Mouse (Mus musculus) adrenal gland, postnatal 14 days (tissue): Measurements from ENCODE around the gene 4931409K22Rik. TPM values are rescaled to one million over a fixed set of nuclear protein-coding genes. Genes with fewer than 3 reads are reported as not detected.

Source experiments
- DNase-seq: peaks from one replicate; pipeline ENCODE4 v3.0.0; 2021; ENCODE audit warnings: mixed read lengths
- total RNA-seq: library from RNA; stranded (reverse); gene quantifications from 2 replicates; pipeline ENCODE4 v1.2.3, GENCODE M21; 2021

4931409K22Rik gene
- total RNA-seq, 1 experiment from 2014 or later = not detected

DNA sequence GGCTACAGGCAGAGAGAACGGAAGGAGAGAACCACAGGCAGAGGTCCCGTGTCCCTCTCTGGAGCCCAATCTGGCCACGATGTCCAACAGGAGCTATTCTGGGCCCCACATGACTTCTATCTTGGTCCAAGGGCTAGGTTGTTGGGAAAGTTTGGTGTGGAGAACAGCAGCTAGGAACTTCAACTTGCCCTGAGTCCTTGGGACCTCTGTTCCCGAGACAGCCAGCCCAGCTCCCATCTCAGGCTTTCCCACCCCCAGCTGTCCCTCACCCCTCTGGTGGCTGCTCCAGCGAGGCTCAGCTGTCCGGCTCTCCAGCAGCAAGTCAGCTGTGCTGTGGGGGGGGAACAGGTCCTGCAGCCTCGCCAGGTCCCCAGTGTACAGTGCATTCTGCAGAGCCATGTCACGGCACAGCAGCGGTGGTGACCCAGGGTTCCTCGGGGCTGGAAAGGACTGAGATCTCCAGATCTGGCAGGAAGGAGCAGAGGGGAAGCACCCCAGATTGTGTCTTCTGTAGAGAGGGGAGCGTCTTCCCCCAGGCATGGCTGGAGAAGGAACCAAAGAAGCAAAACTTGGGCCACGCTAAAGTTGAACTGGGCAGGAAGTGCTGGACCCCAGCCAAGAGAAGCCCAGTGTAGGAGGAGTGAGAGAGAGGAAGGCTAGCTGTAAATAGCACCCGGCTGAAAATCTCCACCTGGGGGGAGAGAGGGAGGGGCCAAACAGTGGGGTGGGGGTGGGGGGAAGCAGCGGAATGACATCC is 16.0 kb downstream of the 4931409K22Rik start, which contains the start of gene Asb10:
TSS of gene Asb10 (minus strand) at position 592 of the 757 bp plus-strand sequence.
- peak; percentile 74 for DNase-seq

DNA sequence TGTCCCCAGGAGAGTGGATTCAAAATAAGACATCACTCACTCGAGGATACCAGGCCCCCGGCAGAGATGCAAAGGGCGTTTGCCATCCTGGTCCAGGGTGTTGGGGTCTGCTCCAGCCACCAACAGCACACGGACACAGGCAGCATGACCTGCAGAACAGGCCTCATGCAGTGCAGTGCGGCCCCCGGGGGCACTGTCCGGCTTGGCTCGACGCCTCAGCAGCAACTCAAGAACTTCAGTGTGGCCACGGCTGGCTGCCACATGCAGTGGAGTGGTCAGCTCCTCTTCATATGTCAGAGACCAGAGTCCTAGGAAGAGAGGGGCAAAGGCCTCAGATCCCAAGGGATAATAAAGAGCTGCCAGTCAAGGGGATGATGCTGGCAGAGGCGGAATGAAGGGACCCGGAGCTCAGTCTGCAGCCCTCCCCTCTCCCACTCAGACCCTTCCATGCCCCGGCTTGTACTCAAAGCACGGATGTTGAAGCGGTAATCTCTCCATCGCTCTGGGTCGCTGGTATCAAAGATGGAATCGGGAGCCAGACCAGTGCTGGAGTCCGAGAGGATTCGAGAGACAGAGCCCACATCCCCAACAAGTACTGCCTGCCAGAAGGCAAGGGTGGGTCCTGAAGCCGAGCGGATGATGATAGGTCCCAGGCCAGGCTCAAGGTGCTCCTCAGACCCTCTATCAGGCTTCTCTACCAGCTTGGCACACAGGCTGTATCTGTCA is 16.9 kb downstream of the 4931409K22Rik start:
- DNase-seq = no peak

DNA sequence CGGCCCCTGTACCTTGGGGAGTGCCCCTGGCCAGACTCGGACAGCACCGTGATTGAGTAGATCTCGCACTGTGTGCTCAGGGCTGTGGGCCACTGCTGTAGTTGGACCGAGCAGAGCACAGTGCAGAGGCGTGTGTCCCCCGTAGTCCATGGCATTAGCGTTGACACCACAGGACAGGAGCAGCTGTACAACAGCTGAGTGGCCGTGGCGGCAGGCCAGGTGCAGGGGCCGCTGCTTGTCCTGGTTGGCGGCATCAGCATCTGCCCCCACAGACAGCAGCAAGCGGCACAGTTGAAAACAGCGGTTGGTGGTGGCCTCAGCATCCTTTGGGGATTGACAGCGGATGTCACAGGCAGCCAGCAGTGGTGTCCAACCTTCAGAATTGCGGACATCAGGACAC is 19.0 kb downstream of the 4931409K22Rik start:
- peak; percentile 20 for DNase-seq

DNA sequence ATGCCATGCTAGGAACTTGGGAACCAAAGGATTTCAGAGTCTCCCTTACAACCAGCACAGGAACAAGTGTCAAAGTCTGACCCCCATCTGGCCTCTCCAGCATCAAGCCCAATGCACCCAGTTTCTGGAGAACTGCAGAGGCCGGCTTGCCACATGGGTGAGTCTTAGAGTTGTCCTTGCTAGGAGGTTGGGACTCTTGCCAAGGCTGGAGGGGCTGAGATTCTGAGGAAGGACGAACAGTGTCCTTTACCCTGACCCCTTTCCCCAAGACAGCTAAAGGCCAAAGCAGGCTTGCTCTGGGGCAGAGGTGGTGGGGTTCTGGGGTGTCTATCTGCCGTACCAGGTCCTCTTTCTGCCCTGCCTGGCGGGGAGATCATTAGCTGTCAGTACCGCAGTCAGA is 20.1 kb downstream of the 4931409K22Rik start:
- peak; percentile 73 for DNase-seq

DNA sequence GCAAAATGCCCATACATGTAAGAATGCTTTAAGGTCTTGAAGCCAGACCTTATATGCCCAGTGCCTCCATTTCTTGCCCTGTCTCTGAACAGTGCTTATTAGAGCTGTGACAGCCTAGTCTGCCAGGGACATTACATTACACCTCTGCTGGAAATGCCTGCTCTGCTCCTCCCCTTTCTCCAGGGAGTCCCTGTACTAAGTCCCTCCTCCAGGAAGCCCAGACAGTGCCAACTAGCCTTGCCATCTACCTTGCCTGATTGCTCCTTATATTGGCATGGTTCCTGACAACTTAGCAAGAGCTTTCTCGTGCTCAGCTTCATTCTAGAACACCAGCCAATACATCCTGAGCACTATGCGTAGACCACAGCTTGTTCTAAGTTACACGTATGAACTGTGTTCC is 20.9 kb downstream of the 4931409K22Rik start:
- peak; percentile 27 for DNase-seq

DNA sequence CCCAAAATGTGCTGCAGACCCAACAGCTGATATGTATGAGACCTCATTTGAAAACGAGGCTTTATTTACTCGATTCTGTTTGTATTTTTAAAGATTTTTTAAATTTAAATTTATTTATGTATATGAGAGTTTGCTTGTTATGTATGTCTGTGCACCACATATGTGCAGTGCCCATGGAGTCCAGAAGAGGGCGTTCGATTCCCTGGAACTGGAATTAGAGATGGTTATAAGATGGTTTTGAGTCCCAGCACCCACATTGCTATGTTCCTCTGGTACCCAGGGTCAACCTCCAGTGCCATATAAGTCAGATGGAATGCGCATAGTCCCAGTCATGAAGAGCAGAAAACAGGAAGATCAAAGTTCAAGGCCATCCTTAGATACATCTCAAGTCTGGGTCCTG is 22.3 kb downstream of the 4931409K22Rik start:
- peak; percentile 25 for DNase-seq

DNA sequence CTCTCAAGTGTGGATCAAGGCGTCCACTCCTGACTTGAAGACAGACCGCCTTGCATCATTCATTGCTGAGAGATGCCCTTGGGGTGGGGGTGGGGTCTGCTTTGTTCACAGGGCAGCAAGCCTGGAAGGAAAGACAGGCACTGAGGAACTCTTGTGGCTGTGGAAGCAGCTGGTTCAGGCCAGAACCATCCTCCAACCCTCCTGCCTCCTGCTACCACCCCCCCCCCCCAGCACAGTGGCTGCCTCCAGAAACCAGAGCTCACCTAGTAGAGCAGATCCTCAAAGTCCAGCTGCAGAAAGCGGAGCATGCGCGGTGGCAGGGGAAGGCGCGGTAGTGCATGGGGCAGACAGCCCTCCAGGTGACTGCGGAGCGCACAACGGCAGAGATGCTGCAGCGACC is 23.2 kb downstream of the 4931409K22Rik start:
- no peak for DNase-seq

DNA sequence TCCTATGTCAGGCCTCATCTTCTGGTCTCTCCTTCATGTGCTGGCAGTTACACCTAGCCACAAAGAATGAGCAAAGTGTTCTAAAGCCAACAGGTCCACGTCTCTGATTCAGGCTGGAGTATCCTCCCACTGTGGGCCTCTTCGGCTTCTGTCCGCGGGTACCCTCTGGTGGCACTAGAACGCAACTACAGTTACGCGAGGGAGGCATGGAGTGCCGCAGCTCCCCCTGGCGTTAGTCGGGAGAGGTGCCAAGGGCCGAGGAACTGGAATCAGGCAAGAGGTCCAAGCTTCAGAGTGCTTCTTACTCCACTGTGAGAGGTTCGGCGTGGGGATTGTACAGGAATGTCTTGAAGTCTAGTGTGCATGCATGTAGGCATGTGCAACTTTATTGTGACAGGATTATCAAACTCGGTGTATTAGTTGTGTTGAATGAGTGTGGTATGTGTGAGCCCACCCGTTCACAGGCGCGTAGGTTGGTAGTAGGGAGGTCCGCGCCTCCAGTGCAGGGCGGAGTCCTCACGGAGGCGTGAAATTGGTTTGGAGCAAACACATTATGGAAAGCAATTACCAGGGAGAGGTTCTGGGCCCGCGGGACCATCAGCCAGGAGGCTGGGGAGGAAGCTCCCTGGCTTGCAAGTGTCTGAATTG is 26.4 kb downstream of the 4931409K22Rik start:
- DNase-seq = peak; percentile 95

DNA sequence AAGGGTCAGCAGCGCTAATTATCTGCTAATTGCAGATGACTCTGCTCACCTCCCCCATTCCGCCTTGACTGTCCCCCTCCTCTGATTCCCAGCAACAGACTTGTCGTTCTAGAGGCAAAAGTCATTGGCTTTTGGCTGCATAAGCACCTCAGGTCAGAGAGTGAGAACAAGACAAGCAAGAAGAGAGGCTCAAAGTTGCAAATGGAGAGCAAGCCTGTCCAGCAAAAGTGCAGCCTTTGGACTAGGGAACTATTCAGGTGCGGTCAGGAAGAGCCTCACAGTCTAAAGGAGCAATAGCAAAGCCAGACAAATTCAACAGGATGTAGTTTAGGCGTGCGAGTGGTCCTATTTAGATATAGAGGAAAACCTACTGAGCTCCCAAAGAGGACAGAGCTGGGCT is 28.8 kb downstream of the 4931409K22Rik start:
- no peak for DNase-seq

DNA sequence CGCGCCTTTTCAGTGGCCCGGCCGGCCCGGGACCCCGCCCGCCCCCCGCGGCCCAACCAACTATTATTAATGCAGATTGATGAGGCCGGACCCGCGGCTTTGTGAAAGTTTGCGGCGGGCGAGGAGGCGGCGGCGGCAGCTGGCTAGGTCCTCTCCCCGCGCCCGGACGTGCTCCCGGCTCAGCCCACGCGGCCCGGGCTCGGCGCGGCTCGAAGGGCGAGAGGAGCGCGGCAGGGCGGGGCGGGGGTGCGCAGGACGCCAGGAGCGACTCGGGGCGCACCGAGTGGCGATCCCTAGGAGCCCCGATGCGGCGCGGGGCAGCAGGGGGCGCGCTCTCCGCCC is 29.7 kb downstream of the 4931409K22Rik start, which contains the start of gene Gbx1:
TSS of gene Gbx1 (minus strand) at position 314 of the 342 bp plus-strand sequence.
- peak; percentile 59 for DNase-seq

DNA sequence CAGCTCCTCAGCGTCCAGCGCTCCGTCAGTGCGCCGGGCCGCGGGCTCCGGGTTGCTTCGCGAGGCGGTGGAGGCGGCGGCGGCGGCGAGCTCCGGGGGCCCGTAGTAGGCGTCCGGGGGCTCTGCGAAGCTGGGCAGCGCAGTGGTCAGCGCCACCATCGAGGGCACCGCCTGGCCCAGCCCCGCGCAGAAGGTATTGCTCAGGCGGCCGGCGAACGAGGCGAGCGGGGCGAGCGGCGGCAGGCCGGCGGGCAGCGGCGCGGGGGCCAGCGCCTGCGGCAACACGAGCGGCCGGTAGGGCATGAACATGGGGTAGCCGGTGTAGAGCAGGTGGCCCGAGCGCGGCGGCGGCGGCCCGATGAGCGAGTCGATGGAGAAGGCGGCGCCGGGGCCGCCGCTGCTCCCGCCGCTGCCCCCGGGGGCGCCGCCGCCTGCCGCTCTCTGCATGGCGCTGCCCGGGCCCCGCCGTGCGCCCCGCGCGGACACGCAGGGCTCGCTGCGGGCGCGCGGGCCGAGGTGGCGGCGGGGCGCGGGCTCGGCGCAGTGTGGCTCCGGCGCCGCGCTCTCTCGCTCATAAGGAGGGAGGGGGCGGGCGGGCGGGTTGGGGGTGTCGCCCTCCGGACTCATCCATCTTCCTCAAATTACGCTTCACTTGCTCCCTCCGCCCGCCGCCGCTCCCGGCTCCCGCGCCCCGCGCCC is 30.3 kb downstream of the 4931409K22Rik start:
- DNase-seq = no peak

DNA sequence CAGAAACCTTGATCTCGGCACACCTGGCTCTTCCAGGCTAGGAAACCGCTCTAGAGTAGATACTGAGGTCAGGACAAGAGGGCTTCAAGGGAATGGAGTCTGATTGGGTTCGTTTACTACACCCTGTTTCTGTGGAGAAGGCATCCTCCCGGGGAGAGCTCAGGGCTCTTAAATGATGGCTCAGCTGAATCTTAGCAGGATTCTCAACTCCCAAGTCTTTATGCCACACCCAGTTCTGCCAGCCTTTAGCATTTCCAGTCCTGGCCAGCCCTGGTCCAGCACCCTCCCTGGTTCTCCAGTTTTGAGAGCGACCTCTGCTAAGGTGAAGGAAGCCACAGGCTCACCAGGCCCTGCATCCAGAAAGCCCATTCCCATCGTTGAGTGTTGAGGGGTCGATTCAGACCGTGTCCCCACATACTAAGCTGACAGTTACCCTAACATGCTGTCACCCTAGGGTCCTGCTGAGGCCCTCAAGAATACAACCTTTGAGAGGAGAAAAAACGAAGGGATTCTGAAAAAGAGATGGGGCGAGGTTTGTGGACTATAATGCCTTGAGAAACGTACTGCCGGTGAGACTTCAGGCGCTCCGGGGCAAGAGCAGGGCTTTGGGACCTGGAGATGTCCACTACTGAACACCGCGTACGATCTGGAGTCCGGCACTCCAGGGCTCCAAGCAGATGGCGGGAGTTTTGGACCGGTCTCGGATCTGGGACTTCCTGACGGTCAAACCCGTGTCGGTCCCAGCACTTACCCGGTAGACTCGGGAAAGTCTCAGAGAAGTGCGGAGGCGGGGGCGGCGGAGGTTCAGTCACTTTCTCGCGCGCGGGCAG is 31.0 kb downstream of the 4931409K22Rik start:
- peak; percentile 33 for DNase-seq

DNA sequence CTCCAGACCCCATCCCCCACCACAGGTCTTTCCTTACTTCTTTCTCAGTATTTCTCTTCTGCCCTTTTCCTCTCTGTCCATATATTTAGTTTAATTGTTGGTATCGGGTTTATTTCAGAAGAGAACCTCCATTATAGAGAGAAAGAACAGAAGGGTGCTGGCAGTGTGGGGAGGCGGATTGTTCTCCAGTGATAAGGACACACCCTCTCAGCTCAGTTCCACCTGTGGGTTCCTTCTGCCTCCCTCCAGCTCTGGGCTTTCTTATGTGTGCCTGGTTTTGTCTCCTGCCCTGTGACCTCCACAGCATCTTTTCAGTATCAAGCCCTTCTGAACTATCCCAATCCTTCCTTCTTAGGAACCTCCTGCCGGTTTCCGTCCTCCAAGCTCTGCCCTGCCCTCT is 32.1 kb downstream of the 4931409K22Rik start:
- no peak for DNase-seq

DNA sequence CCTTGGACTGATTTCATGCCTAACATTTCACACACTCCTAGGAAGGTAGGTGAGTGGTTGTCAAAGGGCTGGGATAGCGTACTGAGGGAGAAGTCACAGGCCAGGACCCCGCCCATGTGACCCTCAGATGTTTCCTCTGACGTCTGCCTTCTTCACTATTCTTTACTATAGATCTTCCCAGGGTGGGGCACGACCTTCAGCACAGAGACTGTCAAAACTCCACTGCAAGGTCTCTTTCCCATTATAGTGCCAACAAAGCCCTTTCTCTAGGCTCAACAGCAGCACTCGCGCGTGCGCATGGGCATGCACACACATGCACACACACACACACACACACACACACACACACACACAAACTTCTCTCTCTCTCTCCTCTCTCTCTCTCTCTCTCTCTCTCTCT is 32.8 kb downstream of the 4931409K22Rik start:
- DNase-seq = no peak

DNA sequence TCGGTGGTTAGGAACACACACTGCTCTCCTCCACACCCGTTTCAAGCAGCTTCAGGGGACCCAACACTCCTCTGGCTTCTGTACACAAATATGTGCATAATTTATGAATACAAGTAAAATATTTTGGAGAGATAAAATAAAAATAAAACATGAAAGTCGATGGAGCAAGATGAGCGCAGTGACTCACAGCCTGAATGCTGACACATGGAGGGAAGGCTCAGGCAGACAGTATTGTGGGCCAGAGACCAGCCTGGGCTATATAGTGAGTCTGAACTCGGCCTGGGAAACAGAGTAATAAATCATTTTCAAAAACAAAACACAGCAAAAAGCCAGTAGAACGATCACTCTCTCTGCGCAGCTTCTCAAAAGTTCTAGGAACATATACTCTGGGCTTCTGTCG is 35.2 kb downstream of the 4931409K22Rik start:
- no peak for DNase-seq

DNA sequence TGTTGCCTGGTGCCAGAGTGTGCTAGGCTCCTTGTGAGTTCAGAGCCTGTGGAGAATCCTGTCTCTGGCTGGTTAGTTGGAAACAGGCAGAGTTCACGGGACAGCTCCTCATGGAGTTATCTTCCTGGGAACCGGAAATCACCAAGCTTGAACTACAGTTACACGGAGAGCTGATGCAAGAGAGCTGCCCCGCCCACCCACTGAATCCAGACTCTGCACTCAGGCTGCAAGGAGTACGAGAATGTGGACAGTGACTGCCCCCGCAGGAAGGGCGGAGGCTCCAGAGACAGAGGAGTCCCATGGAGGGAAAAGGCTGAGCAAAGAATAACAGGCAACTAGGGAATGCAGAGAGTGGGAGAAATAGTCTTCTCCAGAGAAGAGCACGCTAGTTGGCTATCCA is 44.3 kb downstream of the 4931409K22Rik start:
- DNase-seq = peak; percentile 37

DNA sequence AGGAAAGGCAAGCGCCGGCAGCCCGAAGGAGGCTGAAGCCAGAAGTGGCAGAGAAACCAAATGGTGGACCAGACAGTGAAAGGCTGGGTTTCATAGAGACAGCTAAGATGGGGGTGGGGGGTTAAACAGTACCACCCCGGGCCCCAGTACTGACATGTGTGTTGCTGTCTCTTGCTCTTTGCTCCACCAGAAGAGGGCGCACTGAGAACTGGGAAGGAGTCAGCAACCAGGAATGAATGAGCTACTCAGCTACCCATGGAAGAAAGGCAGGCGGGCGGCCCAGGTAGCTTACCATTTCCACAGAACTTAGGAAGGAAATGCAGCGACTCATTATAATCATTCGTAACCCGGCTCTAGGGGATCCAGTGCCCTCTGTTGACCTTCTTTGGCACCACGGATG is 46.0 kb downstream of the 4931409K22Rik start:
- DNase-seq = peak; percentile 75

DNA sequence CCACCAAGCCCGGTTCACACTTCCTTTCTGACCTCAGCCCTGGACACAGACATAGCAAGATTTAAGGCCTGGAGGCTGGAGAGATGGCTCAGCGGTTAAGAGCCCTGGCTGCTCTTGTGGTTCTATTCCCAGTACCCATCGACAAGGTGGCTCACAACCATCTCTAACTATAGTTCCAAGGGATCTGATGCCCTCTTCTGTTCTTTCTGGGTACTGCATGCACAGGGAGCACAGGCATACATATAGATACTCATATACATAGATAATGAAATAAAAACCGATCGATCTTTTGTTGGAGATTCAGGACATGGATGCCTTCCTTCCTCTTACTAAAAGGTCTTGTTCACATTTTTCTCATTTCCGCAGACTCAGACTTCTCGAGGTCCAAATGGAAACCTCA is 48.2 kb downstream of the 4931409K22Rik start:
- DNase-seq = no peak

DNA sequence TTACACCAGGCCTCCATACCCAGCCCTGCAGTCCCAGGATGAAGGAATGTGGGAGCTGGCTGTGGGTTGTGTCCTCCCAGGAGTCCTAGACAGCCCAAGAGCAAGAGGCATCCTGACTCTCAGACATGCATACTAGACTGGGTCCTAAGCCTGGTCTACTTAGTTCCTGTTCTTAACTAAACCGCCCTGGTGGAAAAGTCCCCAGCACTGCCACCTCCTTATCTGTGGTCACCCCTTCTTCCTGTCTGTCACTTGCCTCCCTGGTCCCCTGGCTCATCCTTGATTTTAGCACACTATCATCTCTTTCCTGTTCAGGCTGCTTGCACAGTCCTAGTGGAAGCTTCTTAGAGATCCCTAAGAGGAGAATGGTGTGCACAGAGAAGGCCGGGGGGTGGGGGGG is 51.1 kb downstream of the 4931409K22Rik start:
- no peak for DNase-seq

DNA sequence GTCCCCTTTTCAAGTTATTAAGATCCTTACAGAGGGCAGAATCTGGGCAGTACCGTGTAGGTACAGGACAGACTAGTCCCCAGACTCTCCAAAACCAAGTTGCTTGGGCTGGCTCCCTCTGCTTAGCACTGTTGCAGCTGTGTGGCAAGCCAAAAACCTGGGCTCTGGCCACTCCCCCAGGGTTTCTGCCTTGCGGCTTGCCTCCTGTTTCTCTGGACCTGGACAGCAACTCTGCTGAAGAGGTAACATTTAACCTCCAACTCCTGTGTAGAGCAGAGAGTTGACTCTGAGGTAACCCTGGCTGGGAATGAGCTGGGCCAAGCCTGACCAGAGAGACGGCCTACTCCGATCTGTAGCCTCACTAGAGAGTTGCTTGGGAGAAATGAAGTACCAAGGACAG is 53.8 kb downstream of the 4931409K22Rik start:
- no peak for DNase-seq

DNA sequence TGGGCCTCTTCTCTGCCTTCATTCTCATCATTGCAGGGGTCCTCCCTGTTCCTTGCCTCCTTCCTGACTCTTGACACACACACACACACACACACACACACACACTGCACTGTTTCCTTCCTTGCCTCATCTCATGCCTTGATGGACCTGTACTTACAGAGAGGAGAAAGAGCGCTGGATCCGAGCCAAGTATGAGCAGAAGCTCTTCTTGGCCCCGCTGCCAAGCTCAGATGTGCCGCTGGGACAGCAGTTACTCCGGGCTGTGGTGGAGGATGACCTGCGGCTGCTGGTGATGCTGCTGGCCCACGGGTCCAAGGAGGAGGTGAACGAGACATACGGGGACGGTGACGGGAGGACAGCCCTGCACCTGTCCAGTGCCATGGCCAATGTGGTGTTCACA is 55.8 kb downstream of the 4931409K22Rik start:
- no peak for DNase-seq

DNA sequence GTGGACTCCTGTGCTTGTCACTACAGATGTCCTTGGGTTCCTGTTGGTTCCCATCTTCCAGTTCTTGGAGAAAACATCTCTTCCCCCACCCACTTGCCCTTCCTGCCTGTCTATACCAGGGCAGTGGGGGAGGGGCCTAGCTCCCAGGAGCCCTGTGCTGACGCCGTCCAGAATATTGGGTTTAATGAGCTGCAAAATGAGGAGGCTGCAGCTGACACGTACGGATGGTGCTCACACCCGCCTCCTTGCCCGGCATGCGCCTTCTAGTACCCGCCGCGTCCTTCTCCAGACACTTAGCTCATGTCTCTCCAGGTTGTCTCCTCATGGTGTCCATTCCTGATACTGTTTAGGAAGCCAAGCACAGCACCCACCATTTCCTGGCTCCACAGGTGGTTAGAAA is 57.5 kb downstream of the 4931409K22Rik start:
- no peak for DNase-seq
